Mouse (Mus musculus): ENCODE measurements around the gene Msi1.

GRCm38 (mm10) chr5:115405205-115405604, 24.2 kb upstream of the Msi1 start:
- no peak for TF ChIP-seq CTCF (IDR thresholded peaks at IDR 0.05; ENCODE audit: insufficient read depth, low read depth, low read length)
- TF ChIP-seq POLR2A (IDR thresholded peaks at IDR 0.05; ENCODE audit: insufficient read depth, low read depth, low read length): no peak

All from olfactory bulb, adult 2 months (tissue).